Mouse (Mus musculus) CD4-positive, CD25-positive, alpha-beta regulatory T cell, adult 4 months (primary cell): ENCODE results near the gene C1qtnf6. TPM values are rescaled to one million over a fixed set of nuclear protein-coding genes. Genes with fewer than 3 reads are reported as not detected.

Experiments used
- ATAC-seq: one replicate; pipeline ENCODE4 v1.8.0; 2017
- polyA plus RNA-seq, 2 experiments: library from polyadenylated mRNA; unstranded; fragments of 100-300 nt; shearing (Covaris generic); gene quantifications; one replicate each; pipeline ENCODE4 v1.2.1; 2017

Gene C1qtnf6
- polyA plus RNA-seq, 2 experiments from 2014 or later = 10.2 to 14.3 TPM

DNA sequence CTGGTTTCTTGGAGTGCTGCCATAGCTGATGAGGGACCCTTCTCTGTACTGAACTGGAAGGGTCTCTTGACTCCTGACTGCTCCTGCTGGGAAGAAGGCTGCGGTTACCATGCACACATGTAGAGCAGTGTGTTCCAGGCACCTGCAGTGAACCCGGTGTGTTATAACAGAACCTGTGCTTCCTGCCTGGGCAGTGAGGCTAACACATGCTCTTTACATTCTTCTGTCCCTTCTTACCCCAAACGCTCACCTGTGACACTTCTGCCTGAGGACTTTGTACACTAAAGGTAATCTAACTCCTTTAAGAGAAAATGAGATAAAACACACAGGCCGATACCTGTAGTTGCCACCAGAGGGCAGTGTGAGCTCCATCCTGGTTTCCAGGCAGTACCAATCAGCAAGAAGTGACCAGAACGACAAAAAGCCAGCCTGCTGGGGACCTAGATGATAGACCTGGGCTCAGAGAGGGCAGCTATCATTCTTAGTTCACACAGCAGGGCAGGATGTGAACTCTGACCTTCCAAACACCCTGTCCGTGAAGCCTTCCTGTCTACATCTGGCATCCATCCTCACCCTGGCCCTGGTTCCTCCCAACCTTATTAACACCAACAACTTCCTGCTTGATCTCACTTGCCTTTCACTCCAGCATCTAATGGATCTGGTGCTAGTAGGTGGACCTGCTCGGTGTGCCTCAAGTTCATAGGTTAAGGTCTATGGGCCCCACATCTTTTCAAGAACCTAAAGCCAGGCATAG is 16.6 kb downstream of the C1qtnf6 start:
- ATAC-seq = peak; percentile 58

DNA sequence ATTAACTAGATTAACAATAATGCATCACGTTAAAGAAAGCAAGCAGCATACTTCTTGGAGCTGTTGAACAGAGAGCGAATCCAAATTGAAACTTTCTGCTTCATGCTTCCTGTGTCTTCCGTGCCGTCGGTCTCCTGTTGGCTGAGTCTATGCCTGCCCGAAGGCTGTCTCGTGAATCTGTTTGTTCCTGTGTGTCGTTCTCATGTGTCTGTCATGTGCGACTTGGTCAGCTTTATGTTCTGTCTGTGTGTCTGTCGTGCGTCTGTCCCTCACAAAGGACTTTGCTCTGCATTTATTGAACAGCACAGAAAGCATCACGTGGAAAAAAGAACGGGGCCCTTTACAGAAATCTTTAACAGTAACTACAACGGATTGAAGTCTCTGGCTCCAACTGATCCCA is 18.2 kb downstream of the C1qtnf6 start:
- no peak for ATAC-seq

DNA sequence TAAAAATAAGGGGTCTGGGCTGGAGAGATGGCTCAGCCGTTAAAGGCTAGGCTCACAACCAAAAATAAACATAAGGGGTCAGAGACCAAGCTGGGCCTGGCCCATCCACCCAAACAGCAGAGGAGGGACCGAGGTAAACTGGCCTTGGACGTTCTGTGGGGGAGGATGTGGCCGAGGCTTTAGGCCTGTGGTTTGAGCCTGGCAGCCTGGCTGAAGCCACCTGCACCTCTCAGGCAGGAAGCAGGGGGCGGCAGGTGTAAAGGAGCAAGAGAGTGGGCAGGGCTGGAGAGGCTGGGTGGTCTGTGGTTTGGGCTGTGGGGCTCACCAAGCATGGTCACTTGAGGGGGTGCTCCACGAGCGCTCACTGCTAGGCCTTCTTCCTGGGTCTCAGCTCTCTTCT is 19.3 kb downstream of the C1qtnf6 start:
- ATAC-seq = no peak

DNA sequence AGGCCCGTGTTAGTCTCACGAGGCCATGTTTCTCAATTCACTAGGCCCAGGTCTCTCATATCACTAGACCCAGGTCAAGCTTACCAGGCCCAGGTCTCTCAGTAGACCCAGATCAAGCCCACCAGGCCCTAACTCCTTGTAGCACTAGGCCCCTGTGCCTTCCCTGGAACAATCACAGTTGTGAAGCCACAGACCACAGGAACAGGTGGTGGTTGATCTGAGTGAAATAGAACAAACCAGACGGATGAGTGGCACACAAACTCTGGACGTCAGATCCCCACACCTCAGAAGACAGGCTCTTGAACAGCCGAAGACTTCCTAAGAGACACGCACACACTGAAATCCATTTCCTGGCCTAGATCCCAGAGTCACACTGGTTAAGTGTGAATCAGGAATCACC is 20.5 kb downstream of the C1qtnf6 start:
- ATAC-seq = peak; percentile 22

DNA sequence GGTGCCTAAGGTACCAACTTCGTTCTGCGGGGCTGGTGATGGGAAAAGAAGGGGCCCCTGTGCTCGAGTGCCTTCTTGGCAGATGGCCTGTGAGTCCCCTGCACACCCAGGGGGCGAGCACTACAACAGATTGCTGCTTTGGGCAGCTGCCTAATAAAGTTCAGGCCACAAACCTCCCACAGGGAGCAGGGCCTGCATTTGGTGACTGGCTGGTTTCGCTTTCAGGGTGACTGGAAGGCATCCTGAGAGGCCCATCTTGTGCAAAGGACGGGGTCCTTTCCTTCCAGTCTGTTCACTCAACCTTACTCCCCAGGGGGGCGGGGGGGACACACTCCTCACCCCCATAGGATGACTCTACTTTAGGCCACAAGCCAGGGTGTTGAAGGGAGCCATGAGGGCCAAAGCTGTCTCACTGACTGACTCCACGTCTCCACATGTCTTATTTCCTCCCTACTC is 21.1 kb downstream of the C1qtnf6 start:
- peak; percentile 65 for ATAC-seq

DNA sequence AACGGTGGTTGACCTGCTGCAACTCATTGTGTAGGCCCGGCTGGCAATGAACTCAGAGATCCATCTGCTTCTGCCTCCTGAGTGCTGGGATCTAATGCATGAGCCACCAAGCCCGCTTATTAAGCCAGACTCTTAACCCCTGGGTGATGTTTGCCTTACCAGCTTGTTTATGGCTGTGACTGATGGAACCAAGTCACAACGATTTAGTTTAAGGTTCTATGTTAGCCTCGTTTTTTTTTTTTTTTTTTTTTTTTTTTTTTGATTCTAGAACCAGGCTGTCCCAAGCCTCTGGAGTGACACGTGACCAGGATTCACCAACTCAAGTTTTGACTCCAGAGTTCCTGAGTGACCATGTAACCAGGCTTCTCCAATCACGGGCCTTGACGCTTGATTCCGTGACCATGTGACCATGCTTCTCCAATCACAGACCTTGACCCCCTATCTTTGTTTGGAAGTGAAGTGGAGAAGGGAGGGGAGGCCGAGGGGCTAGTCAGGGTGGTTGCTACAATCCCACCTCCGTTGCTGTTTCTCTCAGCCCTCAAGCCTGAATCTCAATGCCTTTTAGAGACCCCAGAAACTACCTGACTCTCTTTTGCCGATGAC is 21.8 kb downstream of the C1qtnf6 start:
- no peak for ATAC-seq

DNA sequence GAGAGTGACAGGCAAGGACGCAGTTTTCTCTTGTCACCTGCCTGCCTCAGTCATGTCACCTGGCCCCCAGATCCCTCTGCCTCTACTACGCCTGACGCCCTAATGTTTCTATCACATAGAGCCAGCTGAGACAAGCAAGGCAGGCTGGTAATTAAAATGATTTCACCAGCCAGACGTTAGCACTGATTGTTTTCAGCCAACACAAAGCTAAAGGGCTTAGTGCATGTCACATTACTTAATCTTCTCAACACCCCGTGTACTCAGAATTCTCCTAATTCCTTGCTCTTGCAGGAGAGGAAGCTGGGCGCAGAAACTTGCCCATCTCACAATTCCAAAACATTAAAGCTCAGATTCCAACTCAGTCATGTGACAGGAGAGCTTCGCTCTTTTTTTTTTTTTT is 22.8 kb downstream of the C1qtnf6 start:
- no peak for ATAC-seq

DNA sequence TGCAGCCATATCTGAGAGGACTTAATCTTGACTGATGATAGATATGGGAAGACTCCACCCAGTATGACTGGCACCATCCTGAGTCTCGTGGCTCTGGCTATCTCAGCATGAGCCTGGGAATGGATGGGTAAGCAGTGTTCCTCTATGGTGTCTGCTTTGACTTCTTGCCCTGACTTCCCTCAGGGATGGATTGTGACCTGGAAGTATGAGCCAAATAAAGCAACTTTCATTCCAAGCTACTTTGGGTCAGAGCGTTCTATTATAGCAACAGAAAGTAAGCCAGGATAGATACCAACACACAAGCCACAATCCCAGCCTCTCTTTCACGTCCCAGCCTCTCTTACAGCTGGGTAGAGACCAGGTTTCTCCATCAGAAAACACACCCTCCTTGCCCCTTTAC is 25.7 kb downstream of the C1qtnf6 start:
- no peak for ATAC-seq

DNA sequence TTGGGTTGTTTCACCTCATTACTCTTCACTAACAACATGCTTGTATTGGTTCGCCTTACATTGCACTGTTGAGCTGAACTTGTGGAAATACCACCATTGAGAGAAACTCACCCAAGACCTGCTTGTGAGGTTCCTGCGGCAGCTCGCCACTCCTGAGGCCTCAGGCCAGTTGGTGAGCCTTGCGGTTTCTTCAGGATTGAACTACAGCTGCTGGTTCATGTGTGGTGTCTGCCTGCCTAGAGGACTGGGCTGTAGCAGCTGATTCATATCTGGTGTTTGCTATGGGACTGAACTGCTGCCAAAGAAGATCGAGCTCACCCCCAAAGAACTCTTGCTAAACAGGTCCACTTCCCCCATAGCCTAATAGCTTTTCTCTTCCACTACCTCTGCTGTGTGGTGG is 26.4 kb downstream of the C1qtnf6 start:
- no peak for ATAC-seq

DNA sequence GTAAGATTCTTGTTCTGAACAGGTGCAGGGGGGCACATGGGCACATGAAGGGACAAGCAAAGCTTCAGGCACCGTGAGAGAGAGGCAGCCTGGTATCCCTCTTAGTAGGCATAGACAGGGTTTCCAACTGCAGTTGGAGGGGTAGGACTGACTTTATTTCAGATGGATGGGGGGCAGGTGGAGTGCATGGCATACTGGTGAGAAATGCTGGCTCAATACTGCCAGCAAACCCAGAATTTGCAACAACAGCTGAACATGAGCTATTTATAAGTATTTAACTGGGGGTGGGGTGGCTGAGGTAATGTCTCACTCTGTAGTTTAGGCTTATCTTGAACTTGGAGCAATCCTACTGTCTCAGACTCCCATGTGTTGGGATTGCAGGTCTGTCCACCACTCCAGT is 27.2 kb downstream of the C1qtnf6 start:
- ATAC-seq = no peak

DNA sequence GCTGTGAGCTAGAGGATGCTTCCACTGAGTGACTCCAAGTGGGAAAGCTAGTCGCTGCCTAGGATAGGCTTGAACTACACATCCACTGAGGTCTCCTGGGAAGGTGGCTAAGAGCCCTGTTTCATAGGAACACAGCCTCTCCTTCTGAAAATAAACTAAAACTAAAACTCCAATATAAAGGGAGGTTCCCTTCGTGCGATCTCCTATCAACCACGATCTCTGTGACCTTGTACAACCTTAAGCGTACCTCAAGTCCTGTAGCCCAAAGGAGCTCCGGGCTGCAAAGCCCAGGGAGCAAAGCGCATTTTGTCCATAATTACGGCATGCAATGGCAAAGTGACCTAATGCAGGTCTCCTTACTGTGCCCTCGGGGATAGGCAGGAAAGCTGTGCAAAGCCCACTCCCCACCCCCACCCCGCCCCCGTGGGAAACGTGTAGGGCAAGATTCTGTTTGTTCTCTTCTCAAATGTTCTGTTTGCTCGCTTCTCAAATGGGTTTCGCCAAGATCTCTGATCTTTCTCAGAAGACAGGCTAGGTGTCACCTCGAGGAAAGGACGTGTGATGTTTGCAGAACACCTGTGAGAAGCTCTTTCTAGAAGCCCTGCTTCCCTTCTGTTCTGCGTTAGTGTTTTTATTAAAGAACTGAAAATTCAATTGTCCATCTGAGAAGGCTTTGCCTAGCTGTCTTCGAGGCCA is 28.6 kb downstream of the C1qtnf6 start:
- peak; percentile 60 for ATAC-seq

DNA sequence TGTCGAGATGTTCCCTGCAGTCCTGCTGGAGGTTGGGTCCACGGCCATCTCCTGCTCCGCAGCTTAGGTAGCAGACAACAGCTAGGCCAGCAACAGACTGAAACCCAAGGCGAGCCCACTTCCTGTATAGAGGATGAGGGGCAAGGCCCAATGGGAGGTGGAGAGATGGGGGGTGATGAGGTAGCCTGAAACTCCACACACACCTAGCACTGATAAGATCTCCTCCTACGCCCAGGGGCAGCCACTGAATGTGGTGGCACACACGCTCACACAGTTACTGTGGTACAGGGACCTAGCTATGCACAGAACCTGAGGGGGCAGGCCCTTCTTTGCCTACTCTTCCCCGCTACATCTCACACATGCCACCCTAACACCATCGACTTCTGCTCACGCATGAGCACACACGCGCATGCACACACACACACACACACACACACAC is 36.2 kb downstream of the C1qtnf6 start, which contains the start of gene Il2rb:
Gene Il2rb (minus strand): TSS at position 304 of the 439 bp plus-strand sequence.
- peak; percentile 81 for ATAC-seq

DNA sequence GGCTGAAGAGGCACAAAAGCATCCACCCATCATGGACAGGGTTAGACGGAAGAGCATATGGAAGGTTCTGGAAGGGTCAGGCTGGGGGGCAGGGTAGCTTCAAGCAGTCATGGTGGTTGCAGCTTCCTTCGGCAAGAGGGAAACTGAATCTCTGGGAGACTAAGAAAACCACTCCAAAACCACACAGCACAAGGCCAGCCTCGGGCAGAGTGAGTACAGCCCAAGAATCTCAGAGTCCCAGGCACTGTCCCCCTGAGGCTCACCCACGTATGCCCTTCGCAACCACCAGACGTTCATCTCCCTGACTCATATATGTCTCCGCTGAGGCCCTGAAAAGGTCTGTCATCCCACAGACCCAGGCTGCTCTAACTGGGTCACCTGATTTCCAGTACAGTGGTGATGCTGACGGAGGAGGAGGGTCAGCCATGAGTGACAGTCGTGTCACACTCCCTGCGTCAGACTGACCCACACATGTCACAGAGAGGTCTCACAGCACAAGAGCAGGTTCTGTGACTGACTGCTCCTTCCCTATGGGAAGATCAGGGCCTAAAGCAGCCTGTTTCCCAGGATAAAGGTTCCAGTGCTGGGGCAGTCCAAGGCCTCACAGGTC is 37.7 kb downstream of the C1qtnf6 start:
- ATAC-seq = peak; percentile 55

DNA sequence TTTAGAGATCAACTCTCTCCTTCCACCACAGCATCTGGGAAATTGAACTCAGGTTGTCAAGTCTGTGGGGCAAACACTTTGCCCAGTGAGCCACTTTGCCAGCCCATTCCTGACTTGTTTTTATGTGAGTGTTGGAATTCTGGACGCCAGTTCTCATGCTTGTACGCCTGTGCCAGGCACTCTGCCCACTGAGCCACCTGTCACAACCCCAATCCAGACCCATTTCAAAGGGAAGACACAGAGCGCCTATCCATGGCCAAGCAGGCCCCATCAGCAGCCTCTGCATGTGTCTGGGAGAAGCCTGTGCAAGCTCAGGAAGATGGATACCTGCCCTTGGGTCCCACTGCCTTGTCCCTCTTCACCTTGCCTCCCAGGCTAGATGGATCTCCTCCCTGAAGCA is 39.9 kb downstream of the C1qtnf6 start:
- no peak for ATAC-seq

DNA sequence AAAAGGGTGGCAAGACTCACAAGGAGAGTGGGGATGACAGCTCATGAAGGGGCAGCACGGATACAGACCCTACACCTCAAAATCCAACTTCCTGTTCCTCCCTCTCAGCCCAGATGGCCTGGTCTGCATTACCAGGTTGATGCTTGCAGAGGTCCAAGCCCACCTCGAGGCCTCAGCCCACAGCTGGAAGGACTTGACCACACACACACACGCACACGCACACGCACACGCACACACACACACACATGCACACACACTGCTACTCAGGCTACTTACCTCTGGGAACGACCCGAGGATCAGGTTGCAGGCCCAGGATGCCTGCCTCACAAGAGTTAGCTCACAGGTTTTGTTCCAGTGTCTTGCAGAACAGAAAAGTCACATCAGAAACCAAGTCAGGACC is 41.3 kb downstream of the C1qtnf6 start:
- ATAC-seq = no peak

DNA sequence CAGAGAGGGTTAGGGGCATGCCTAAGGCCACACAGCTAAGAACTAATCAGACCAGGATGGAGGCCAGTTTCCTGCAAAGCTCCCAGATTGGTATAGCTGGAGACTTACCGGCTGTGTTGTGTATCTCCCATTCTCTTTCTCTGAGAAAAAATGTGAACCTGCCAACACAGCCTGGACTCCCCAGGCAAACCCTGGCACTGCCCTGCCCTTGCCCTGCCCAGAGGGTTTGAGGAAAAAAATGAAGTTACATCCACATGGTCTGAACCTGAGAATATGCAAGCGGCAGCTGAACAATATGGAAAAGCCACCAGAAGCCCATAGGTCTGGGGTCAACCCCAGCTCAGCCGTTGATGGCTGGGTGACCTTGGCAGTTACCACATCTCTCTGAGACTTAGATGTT is 42.0 kb downstream of the C1qtnf6 start:
- ATAC-seq = no peak

DNA sequence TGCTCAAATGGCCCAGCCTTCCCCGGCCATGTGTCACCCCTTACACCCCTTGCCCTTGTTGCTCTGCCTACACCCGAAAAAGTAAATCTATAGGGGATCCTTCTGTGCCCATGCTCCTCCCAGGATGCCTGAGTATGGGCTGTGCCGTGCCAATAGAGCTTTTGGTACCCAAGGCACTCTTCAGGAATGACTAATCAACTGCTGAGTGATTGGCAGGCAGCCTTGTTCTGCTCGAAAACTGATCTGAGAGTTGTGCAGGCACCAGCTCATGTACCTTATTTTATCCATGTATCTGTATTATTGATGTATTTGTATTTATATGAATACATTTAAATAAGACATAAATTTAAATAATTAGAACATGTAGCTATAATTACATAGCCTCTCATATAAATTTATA is 44.1 kb downstream of the C1qtnf6 start:
- ATAC-seq = no peak

DNA sequence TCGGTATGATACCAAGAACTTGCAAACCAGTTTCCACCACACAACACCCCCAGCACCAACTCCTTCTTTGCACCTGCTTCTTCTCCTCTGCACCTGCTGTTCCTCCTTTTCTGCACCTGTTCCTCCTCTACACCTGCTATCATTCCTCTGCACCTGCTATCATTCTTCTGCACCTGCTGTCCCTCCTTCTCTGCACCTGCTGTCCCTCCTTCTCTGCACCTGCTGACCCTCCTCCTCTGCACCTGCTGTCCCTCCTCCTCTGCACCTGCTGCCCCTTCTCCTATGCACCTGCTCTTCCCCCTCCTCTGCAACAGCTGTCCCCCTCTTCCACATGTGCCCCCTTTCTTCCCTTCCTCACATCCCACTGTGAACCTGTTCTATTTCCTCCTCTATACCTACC is 44.7 kb downstream of the C1qtnf6 start:
- no peak for ATAC-seq

DNA sequence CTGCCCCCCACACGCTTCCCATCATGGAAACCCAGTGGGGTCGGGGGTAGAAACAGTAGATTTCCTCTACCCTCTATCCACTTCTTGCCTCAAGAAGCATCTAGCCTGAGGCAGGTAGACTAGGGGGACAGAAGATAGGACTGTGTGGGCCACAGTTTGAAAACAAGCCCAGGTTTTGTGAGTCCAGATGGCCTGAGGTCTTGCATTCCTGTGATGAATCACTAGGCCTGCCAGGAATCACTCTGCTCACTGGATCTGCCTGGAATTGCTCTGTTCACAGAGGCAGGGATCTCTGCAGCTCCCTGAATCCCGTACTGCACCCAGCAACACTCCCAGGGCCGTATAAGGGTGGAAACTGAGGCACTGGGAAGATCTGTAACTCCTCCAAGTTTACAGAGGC is 47.9 kb downstream of the C1qtnf6 start:
- no peak for ATAC-seq

DNA sequence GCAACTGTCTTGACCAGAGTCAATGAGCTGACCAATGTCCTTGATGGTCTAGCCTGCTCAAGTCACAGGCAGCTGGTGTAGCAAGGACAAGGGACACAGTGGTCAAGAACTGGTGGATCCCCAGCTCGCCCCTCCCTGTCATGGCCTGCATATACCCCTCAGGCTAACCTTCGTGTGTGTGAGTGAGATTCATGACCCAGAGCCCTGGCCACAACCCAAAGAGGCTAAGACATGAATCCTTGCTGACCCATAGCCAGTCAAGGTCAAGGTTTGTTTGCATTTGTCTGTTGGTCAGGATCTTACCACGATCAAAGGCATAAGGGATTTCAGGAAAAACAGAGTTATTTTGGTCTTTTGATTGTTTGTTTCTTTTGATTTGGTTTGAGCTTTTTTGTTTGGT is 48.7 kb downstream of the C1qtnf6 start:
- ATAC-seq = no peak

DNA sequence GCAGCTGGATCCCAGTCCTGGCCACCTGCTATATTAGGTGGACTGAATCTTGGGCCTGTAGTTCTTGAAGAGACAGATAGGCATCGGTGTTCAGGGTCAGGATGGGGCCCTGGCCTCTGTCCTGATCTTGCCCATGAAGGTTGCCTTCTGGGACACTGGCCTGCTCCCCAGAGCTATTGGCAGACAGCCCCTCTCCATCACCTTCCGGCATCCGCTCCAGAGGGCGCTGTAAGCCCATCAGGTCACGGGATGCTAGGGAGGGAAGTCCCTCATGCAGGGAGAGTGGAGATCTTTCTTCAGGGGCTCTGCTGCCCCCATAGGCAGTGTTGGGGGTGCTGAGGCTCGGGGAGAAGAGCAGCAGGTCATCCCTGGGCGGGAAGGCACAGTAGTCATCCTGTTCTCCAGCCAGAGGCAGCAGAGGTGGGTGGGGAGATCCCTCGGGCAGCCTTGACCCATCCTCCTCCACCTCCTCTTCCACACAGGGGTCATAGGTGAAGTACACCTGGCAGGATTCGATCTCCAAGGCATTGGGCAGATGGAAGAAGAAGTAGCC is 49.7 kb downstream of the C1qtnf6 start:
- ATAC-seq = no peak

DNA sequence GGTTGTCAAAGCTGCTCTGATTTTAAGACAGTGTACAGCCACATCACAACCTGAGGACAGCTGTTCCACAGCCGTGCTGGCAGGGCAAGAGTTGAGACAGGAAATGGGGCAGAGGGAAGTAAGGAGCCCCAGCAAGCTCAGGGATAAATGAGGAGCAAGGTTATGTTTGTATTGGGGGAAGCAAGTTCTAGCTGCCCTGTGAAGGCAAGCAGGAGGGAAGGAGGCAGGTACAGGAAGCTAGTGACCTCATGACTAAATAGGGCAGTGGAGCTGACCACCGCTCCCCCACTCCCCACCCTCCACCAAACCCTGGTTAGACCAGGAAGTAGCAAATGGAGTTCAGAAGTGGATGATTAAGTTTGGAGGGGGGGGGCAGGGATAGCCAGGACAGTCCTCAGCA is 50.2 kb downstream of the C1qtnf6 start:
- ATAC-seq = no peak

DNA sequence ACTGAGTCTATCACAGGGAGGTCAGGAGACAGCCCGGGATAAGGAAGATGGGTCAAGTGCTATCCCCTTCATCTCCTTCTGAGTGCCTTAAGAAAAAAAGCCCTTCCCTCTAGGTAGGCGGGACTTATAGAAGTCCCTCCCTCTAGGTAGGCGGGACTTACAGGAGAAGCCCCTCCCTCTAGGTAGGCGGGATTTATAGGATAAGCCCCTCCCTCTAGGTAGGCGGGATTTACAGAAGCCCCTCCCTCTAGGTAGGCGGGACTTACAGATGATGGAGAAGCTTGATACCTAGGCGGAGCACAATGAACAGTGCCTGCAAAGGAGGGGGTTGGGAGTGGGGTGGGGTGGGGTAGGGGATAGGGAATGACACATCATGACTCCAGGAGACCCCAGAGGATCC is 51.1 kb downstream of the C1qtnf6 start:
- ATAC-seq = peak; percentile 15
